Mouse (Mus musculus): ENCODE results near the gene Cers5. TPM values are rescaled to one million over a fixed set of nuclear protein-coding genes. Genes with fewer than 3 reads are reported as not detected.

Gene Cers5
- 54.6 TPM for total RNA-seq (2023)

GRCm38 (mm10) chr15:99772881-99772924, at the start of gene Cers5:
Gene Cers5 (minus strand): TSS chr15:99772885.

GRCm38 (mm10) chr15:99725341-99726155, 47.1 kb downstream of the Cers5 start, which contains the start of gene Cox14:
Gene Cox14 (plus strand): TSS chr15:99725618.

GRCm38 (mm10) chr15:99717386-99718334, 55.0 kb downstream of the Cers5 start, which contains the start of gene Gpd1:
Gene Gpd1 (plus strand): TSS chr15:99717515.

GRCm38 (mm10) chr15:99705440-99706048, 67.1 kb downstream of the Cers5 start, which contains the start of gene Gm17349:
Gene Gm17349 (minus strand): TSS chr15:99705490.

GRCm38 (mm10) chr15:99701999-99702900, 70.4 kb downstream of the Cers5 start, which contains the start of gene Smarcd1:
Gene Smarcd1 (plus strand): TSS chr15:99702129.

Other genes starting within 250 kb of the Cers5 start
- not detected for gene Faim2, start 244.7 kb downstream of the Cers5 start, total RNA-seq (2023)
- gene Aqp2, start 193.8 kb downstream of the Cers5 start, total RNA-seq (2023), result not detected
- not detected for gene Aqp5, start 182.1 kb downstream of the Cers5 start, total RNA-seq (2023)
- gene Aqp6, start 171.5 kb downstream of the Cers5 start, total RNA-seq (2023), result not detected
- 64.1 TPM for gene Racgap1, start 121.2 kb downstream of the Cers5 start, total RNA-seq (2023)
- 0.31 TPM for gene Asic1, start 102.5 kb downstream of the Cers5 start, total RNA-seq (2023)
- 45.3 TPM for gene Smarcd1, start 70.8 kb downstream of the Cers5 start, total RNA-seq (2023)
- gene Gm17349, start 67.4 kb downstream of the Cers5 start, total RNA-seq (2023), result 4.8 TPM
- 0.52 TPM for gene Gpd1, start 55.4 kb downstream of the Cers5 start, total RNA-seq (2023)
- 51.3 TPM for gene Cox14, start 47.3 kb downstream of the Cers5 start, total RNA-seq (2023)
- gene Lima1, start 102.6 kb upstream of the Cers5 start, total RNA-seq (2023), result 0.67 TPM
- gene Fam186a, start 194.2 kb upstream of the Cers5 start, total RNA-seq (2023), result not detected
- gene Larp4, start 197.2 kb upstream of the Cers5 start, total RNA-seq (2023), result 54.3 TPM

All from CD8-positive naive resting alpha-beta T cell, adult 57 days (primary cell).